Mouse (Mus musculus) bone marrow, adult 2 months (tissue): ENCODE data around the gene Fgfr2.

Experiments
- CTCF ChIP-seq: fragments of 200-500 bp; IDR thresholded peaks from 2 replicates; pipeline ENCODE4 v1.5.1; 2011; ENCODE audit warnings: low read length, control low read depth; ENCODE audit not compliant: control insufficient read depth, insufficient read depth
- POLR2A ChIP-seq: fragments of 200-500 bp; IDR thresholded peaks from 2 replicates; pipeline ENCODE4 v1.6.1; 2011; ENCODE audit warnings: low read depth, mild to moderate bottlenecking, control low read depth, low read length, borderline replicate concordance; ENCODE audit not compliant: control insufficient read depth

GRCm38 (mm10) chr7:132594325-132594724, 528.8 kb downstream of the Fgfr2 start:
- TF ChIP-seq POLR2A (no peak), CTCF (no peak)
